Mouse (Mus musculus) frontal cortex, postnatal 10 days (tissue): ENCODE measurements around the gene Dpp6.

ENCODE experiments used
- DNase-seq, 2 experiments: peaks; one replicate each; pipeline ENCODE4 v3.0.0; 2022; ENCODE audit warnings: low spot score in 2 of 2, mixed read lengths in 1 of 2

Dpp6 gene

DNA sequence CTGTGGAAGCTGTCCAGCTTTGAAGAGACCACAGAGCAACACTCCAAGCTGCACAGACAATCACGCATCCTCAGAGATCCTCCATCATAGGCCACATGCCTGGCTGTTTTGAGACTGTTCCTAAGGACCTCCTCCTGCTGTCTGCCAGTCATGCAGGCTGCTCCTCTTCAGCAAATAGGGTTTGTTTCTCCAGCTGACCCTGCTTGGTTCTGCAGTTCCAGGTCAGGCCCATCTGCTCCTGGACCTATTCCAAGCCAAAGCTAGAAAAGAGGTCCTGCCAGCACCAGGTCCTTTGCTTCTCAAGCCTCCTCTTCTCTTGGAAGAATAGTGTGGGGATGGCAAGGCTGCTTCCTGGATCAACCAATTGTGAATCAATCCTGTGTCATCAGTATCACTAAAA lies 556.9 kb downstream of the Dpp6 start:
- DNase-seq, result no peak

DNA sequence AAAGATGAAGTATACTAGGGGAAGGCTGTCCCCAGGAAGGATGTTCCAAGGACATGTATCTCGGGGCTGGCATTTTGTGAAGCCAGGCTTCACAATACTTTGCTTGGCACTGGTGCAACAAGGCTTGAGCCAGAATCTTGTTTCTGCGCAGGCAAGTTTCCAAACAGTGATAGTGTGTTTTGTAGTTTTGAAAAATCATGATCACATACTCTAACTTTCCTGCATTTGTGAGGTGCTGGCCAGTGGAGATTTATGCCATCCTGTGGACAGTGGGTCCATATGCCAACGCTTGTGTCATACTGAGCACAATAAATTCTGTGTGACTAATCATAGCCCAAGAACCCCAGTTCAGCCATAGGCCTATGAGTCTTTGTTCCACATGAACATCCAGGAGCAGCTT lies 558.8 kb downstream of the Dpp6 start:
- DNase-seq, result no peak

GRCm38 (mm10) chr5:27380656-27381385 lies 563.8 kb downstream of the Dpp6 start:
- no peak for DNase-seq

- no peak for DNase-seq
These were observed 581.4 kb downstream of the Dpp6 start for GRCm38 (mm10) chr5:27398371-27398770.

DNA sequence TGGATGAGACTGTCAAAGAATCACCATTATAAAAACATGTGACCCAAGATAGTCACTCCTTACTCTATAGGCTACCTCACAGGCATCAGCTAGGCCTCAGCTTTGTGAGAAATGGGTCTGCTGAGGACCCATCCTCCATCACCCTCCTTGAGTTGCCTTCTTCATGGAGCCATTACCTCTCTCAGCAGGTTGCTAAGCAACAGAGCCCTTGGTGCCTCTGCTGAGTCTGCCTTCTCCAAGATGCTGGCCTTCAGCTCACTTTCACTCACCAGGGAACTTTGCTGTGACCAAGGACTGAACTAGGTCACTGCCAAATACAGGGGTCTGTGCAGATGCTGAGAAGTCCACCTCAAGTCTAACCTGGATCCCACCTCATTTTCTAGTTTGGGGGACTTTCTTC lies 582.1 kb downstream of the Dpp6 start:
- DNase-seq, result no peak

- DNase-seq, result no peak
These were observed 585.6 kb downstream of the Dpp6 start for GRCm38 (mm10) chr5:27402616-27403015.

GRCm38 (mm10) chr5:27408854-27409253 lies 591.9 kb downstream of the Dpp6 start:
- DNase-seq, result no peak

DNA sequence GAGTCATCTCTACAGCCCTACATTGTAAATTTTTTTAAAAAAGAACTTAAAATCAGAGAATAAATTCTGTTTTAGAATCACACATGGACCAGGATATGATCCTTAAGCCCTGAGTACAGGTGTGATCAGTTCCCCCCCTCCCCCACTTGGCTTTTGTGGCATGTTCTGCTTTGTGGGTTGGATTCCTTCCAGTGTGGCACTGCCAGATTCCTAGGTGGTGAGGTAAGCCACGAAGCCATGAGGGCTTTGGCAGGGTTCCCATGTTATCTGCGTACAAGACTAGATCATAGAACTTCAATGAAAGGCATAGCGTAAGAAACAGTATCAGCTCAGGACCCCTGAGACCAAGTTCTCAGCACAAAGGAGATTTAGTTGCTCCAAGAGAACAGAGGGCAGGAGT lies 596.0 kb downstream of the Dpp6 start:
- DNase-seq, result no peak

DNA sequence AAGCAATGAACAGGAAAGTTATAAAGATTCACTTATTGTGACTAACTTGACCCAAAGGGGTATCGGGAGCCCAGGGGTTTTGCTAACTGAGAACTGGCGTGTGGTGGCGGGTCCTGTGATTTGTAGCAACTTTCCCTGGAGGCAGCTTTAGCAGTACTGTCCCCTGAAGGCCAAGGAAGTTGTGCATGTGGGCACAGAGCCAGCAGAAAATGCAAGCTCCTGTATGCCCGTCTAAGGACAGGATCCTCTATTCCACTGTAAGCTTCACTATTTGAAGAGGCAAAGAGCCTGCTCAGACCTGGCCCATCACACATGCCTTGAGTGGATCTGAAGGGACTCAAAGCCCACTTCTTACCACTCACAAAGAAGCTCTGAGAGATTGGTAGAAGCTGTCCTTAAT lies 598.5 kb downstream of the Dpp6 start:
- DNase-seq, result no peak

DNA sequence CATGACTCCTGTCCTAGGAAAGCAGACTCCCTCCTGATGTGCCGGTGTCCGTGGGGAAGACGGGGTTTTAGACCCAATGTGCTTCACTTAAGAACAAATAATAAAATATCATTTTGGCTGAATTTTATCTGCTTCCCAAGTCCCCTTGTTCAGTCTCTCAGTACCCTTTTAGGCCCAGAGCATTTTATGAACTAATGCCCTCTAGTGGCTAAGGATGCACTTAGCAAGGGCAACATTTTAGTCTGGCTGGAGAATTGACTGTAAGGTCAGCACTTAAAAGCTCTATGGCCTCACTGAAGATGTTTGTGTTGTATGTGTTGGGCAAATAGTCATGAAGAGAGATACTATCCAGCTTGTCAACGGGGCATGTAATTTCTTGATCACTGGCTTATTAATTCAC lies 599.6 kb downstream of the Dpp6 start:
- DNase-seq, result no peak

DNA sequence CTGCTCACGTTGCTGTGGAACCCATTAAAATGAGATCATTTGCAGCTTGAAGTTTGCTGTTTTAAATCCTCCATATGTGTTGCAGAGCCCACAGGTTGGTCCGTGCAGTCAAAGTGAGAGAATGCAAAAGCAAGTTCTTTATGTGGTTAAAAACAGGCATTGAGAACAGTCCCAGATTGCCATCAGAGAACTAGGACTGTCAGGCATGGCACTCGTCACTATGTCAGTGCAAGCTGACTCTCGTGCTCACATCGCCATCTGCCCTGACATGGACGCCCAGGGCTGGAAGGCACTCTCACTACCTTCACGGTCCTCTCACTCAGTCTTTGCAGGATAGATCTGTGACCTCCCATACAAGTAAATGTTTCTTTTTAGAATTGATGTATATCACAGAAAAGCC lies 600.4 kb downstream of the Dpp6 start:
- DNase-seq, result no peak

DNA sequence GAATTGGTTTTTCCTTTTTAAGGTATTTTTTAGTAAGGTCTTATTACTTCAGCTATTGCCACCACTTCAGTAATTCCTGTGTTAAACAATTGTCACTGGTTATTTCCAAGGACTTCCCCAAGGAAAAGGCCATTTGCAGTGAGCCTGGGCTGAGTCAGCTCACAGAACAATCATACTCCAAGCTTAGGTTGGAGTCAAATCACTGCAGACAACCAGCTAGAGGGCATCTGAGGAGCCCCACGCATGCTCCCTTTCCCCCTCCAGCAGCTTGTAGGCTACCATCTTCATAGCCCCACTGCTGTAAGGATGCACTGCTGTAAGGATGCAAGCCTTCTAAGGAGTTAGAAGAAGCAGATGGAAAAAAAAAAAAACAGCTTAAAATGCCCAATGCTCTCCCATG lies 601.9 kb downstream of the Dpp6 start:
- DNase-seq, result no peak

- DNase-seq, result no peak
These were observed 604.2 kb downstream of the Dpp6 start for GRCm38 (mm10) chr5:27421090-27421635.

- no peak for DNase-seq
These were observed 606.8 kb downstream of the Dpp6 start for GRCm38 (mm10) chr5:27423766-27424165.

DNA sequence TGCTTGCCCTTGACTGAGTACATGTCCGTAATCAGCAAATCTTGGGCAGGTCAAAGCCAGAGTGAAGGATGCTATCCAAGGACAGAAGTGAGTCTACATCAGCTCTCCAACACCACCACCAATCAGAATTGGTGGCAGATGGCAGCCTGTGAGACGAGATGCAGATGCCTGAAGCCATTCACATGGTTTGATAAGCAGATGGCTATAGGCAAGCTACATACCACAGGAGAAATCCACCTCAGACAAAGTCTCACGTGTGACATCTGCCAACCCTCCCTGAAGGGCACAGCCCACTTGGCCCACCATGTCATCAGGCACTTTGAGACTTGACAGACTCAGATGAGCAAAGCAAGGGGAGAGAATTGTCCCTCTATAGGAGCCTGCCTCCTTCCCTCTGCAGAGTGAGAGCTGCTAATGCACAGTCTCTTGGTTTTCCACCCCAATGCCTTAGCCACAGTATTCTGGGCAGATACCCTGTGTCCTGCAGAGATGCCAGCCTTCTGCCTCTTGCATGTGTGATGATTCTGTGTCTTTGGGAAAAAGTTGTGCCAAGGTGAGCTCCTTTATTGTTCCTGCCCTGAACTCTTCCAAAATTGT lies 607.6 kb downstream of the Dpp6 start:
- no peak for DNase-seq

- no peak for DNase-seq
These were observed 609.2 kb downstream of the Dpp6 start for GRCm38 (mm10) chr5:27426200-27426599.

GRCm38 (mm10) chr5:27433584-27433983 lies 616.6 kb downstream of the Dpp6 start:
- DNase-seq, result no peak

- no peak for DNase-seq
These were observed 636.3 kb downstream of the Dpp6 start for GRCm38 (mm10) chr5:27453201-27453845.

- DNase-seq, result no peak
These were observed 637.4 kb downstream of the Dpp6 start for GRCm38 (mm10) chr5:27454386-27454785.

GRCm38 (mm10) chr5:27456981-27457380 lies 640.0 kb downstream of the Dpp6 start:
- DNase-seq, result no peak

DNA sequence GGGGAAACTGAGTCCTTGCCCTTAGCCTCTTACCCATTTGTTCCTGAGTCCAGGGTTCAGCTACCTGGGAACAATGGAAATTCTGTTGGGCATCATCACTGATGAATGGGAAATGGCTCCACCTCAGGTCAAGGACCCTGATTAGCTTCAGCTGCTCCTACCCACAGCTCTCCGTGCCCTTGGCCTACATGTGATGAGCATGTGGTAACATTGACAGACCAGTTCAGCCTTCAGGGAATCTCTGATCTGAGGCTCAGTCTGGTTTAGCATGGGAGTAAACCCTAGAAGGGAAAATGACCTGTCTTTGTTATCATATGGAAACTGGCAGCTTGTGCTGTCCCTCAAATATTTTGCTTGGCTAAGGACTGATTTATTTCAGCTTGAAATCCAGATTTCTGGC lies 640.7 kb downstream of the Dpp6 start:
- DNase-seq, result no peak

DNA sequence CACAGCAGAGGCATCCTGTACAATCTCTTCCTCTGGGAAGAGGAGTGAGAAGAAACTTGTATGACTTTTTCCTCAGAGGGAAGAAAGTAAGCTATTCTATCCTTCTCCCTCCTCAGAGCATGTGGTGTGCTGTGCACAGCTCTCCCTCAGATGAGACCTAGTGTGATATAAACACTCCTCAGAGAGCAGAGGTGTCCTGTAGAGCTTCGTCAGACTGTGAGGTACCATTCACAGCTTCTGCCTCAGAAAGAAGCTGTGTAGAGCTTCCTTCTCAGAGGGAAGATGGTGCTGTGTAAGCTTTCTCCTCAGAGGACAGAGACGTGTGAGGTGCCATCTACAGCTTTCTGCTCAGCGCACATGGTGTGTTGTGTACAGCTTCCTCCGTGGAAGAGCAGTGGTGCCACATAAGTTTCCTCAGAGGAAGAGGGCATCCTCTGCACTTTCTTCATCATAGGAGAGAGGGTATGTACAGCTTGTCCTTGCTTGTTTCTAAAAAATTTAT lies 658.0 kb downstream of the Dpp6 start:
- no peak for DNase-seq

DNA sequence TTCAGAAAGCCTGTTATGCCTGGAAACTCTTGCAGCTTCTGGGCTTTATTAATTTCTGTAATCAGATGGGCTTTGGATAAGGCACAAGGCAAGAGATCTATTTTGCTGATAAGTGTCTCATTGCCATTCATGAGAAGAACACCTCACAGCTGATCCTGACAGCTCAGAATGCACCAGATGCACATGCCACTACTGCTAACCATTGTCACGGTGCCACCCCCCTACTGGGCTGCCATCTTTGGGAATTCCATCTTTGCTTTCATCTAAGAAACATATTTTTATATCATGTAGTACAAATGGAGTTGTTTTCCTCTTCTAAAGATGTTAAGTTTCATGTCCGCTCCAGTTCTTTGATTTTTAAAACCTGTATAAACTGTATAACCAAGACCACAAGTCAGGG lies 664.7 kb downstream of the Dpp6 start:
- no peak for DNase-seq
